Mouse (Mus musculus): ENCODE measurements around the gene Kcnmb2.

- TF ChIP-seq CTCF (IDR thresholded peaks at IDR 0.05; ENCODE audit: borderline replicate concordance, insufficient read depth, low read depth, low read length) (no peak), POLR2A (IDR thresholded peaks at IDR 0.05; ENCODE audit: borderline replicate concordance, insufficient read depth, low read length) (no peak)
Observed at GRCm38 (mm10) chr3:31979661-31980060, 77.4 kb downstream of the Kcnmb2 start.

Data from cerebellum, adult 2 months (tissue).